Mouse (Mus musculus): ENCODE results near the gene Pla2g6. TPM values are rescaled to one million over a fixed set of nuclear protein-coding genes. Genes with fewer than 3 reads are reported as not detected.

Gene Pla2g6
- polyA plus RNA-seq, 2 experiments: 12.7 to 21.8 TPM

GRCm38 (mm10) chr15:79344627-79345026 lies 16.4 kb upstream of the Pla2g6 start:
- Histone ChIP-seq H3K36me3 (ENCODE audit: control insufficient read depth, insufficient read depth, low read length) (no peaks in the 10 kb centered on the region), H3K27ac (replicated peaks; ENCODE audit: low read depth, low read length) (no peak overlapping the region), H3K4me1 (ENCODE audit: control insufficient read depth, insufficient read depth, low read length) (peaks cover 6% of the 10 kb centered on the region), H3K27me3 (ENCODE audit: control insufficient read depth, insufficient read depth, low read length) (no peaks in the 10 kb centered on the region), H3K9me3 (ENCODE audit: control insufficient read depth, low read length) (no peaks in the 10 kb centered on the region), H3K4me2 (replicated peaks; ENCODE audit: low read depth, low read length, severe bottlenecking) (no peak overlapping the region), H3K9ac (ENCODE audit: low read depth, low read length, severe bottlenecking) (no peak overlapping the region), H3K4me3 (replicated peaks; ENCODE audit: low read length) (no peak overlapping the region)
- no peak for TF ChIP-seq POLR2A (IDR thresholded peaks at IDR 0.05; ENCODE audit: borderline replicate concordance, extremely low read depth, insufficient read depth, insufficient read length)
- 82% methylated on average over 4 of the region's 4 CpGs for WGBS
- ATAC-seq (ENCODE audit: low FRiP score, low read depth): no peak
- no peak for DNase-seq (ENCODE audit: low spot score)

GRCm38 (mm10) chr15:79342641-79343337 lies 14.6 kb upstream of the Pla2g6 start:
- Histone ChIP-seq H3K36me3 (ENCODE audit: control insufficient read depth, insufficient read depth, low read length) (no peaks in the 10 kb centered on the region), H3K9ac (ENCODE audit: low read depth, low read length, severe bottlenecking) (no peak overlapping the region), H3K27me3 (ENCODE audit: control insufficient read depth, insufficient read depth, low read length) (no peaks in the 10 kb centered on the region), H3K4me2 (replicated peaks; ENCODE audit: low read depth, low read length, severe bottlenecking) (no peak overlapping the region), H3K4me3 (replicated peaks; ENCODE audit: low read length) (no peak overlapping the region), H3K4me1 (ENCODE audit: control insufficient read depth, insufficient read depth, low read length) (no peaks in the 10 kb centered on the region), H3K9me3 (ENCODE audit: control insufficient read depth, low read length) (no peaks in the 10 kb centered on the region), H3K27ac (replicated peaks; ENCODE audit: low read depth, low read length) (no peak overlapping the region)
- DNase-seq (ENCODE audit: low spot score) (no peak), ATAC-seq (ENCODE audit: low FRiP score, low read depth) (no peak)
- WGBS: 62% methylated on average over 6 of the region's 6 CpGs
- no peak for TF ChIP-seq POLR2A (IDR thresholded peaks at IDR 0.05; ENCODE audit: borderline replicate concordance, extremely low read depth, insufficient read depth, insufficient read length)

DNA sequence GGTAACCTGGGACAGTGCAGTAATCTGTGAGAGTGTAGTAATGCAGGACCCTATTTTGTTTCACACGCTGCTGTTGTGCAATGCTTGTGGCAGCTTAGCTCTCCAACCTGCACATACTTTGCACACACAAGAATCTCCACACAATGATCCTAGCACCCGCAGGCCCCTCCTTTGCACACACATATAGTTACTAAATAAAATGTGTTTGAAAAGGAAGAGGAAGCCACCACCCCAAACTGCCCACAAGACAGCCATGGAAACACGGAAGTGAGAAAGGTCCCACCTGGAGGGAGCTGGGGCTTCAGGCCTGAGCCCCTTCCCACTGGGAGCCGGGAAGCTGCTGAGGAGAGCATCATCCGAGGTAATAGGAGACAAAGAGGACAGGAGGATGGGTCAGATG lies 10.8 kb upstream of the Pla2g6 start:
- H3K9me3 ChIP-seq (ENCODE audit: control insufficient read depth, low read length): no peaks in the 10 kb centered on the region
- no peaks in the 10 kb centered on the region for H3K36me3 ChIP-seq (ENCODE audit: control insufficient read depth, insufficient read depth, low read length)
- H3K9ac ChIP-seq (ENCODE audit: low read depth, low read length, severe bottlenecking): no peak overlapping the region
- no peak for DNase-seq (ENCODE audit: low spot score)
- no peaks in the 10 kb centered on the region for H3K4me1 ChIP-seq (ENCODE audit: control insufficient read depth, insufficient read depth, low read length)
- H3K27me3 ChIP-seq (ENCODE audit: control insufficient read depth, insufficient read depth, low read length): no peaks in the 10 kb centered on the region
- H3K27ac ChIP-seq (replicated peaks; ENCODE audit: low read depth, low read length): no peak overlapping the region
- WGBS: 77% methylated on average over 5 of the region's 5 CpGs
- no peak overlapping the region for H3K4me3 ChIP-seq (replicated peaks; ENCODE audit: low read length)
- no peak for TF ChIP-seq POLR2A (IDR thresholded peaks at IDR 0.05; ENCODE audit: borderline replicate concordance, extremely low read depth, insufficient read depth, insufficient read length)
- ATAC-seq (ENCODE audit: low FRiP score, low read depth): no peak
- H3K4me2 ChIP-seq (replicated peaks; ENCODE audit: low read depth, low read length, severe bottlenecking): no peak overlapping the region

DNA sequence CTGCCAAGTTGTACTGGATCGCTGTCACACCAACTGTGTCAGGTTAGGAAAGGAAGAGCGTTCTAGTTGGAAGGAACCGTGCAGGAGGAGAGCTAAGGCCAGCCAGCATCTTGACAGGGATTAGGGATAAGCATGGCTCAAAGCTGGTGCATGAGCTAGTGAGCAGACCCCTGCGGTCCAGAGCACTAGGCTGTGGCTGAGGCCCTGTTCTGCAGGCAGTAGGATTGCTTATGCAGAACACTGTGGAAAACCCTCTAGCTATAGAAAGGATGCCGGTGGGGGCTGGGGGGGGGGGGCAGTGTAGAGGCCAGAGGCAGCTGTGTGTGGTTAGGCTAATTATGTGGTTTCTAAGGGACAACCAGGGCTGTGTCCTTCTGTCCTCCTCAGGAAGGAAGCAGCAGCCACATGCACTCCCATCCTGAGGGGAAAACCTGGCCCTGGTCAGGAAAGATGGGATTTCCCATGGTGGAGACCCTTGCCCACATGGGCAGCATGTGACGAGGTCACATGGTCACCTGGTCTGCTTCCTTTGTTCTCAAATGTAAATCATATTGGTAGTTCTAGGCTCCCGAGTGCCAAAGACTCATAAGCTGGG lies 7.0 kb upstream of the Pla2g6 start:
- DNase-seq (ENCODE audit: low spot score) (no peak), ATAC-seq (ENCODE audit: low FRiP score, low read depth) (no peak)
- Histone ChIP-seq H3K36me3 (ENCODE audit: control insufficient read depth, insufficient read depth, low read length) (no peaks in the 10 kb centered on the region), H3K4me1 (ENCODE audit: control insufficient read depth, insufficient read depth, low read length) (no peaks in the 10 kb centered on the region), H3K4me2 (replicated peaks; ENCODE audit: low read depth, low read length, severe bottlenecking) (no peak overlapping the region), H3K27me3 (ENCODE audit: control insufficient read depth, insufficient read depth, low read length) (no peaks in the 10 kb centered on the region), H3K9ac (ENCODE audit: low read depth, low read length, severe bottlenecking) (no peak overlapping the region), H3K4me3 (replicated peaks; ENCODE audit: low read length) (no peak overlapping the region), H3K27ac (replicated peaks; ENCODE audit: low read depth, low read length) (no peak overlapping the region), H3K9me3 (ENCODE audit: control insufficient read depth, low read length) (no peaks in the 10 kb centered on the region)
- TF ChIP-seq POLR2A (IDR thresholded peaks at IDR 0.05; ENCODE audit: borderline replicate concordance, extremely low read depth, insufficient read depth, insufficient read length): no peak
- 44% methylated on average over 7 of the region's 7 CpGs for WGBS

DNA sequence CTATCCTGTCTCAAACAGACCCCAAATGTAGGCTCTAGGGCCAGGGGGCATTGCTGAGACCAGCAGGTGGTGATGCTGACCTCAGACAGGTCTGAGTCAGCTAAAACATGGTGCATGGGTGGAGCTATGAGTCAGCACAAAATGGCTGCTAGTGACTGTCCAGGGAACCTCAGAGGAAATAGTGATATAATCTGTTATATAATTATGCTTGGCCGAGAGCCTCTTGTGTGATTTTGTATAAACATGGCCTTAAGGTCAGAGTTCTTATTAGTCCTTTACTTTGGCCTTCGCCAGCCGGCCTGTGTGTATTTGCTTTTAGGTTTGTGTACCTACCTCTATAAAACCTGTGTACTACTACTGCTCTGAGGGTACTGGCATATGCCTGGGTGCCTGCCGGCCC lies 5.2 kb upstream of the Pla2g6 start:
- DNase-seq (ENCODE audit: low spot score): no peak
- no peak overlapping the region for H3K27ac ChIP-seq (replicated peaks; ENCODE audit: low read depth, low read length)
- H3K9me3 ChIP-seq (ENCODE audit: control insufficient read depth, low read length): no peaks in the 10 kb centered on the region
- TF ChIP-seq POLR2A (IDR thresholded peaks at IDR 0.05; ENCODE audit: borderline replicate concordance, extremely low read depth, insufficient read depth, insufficient read length): no peak
- H3K9ac ChIP-seq (ENCODE audit: low read depth, low read length, severe bottlenecking): no peak overlapping the region
- H3K4me2 ChIP-seq (replicated peaks; ENCODE audit: low read depth, low read length, severe bottlenecking): no peak overlapping the region
- H3K4me1 ChIP-seq (ENCODE audit: control insufficient read depth, insufficient read depth, low read length): no peaks in the 10 kb centered on the region
- WGBS: 69% methylated on average over 4 of the region's 4 CpGs
- H3K4me3 ChIP-seq (replicated peaks; ENCODE audit: low read length): no peak overlapping the region
- H3K27me3 ChIP-seq (ENCODE audit: control insufficient read depth, insufficient read depth, low read length): no peaks in the 10 kb centered on the region
- H3K36me3 ChIP-seq (ENCODE audit: control insufficient read depth, insufficient read depth, low read length): no peaks in the 10 kb centered on the region
- no peak for ATAC-seq (ENCODE audit: low FRiP score, low read depth)

Data from limb, embryonic 14.5 days (tissue).